Mouse (Mus musculus): ENCODE measurements around the gene Tcf7l1. TPM values are rescaled to one million over a fixed set of nuclear protein-coding genes. Genes with fewer than 3 reads are reported as not detected.

Gene Tcf7l1
- polyA plus RNA-seq, 1 experiment from 2014 or later: 24.2 TPM

GRCm38 (mm10) chr6:72808342-72808741 lies 19.3 kb upstream of the Tcf7l1 start:
- H3K36me3 ChIP-seq: no peaks in the 10 kb centered on the region
- no peaks in the 10 kb centered on the region for H3K27me3 ChIP-seq (ENCODE audit: low read depth, poor library complexity, severe bottlenecking)
- H3K9me3 ChIP-seq (replicated peaks): no peaks in the 10 kb centered on the region
- DNase-seq (ENCODE audit: low spot score): no peak
- H3K27ac ChIP-seq (replicated peaks): no peak overlapping the region
- H3K4me3 ChIP-seq: no peak overlapping the region
- no peaks in the 10 kb centered on the region for H3K4me1 ChIP-seq
- WGBS: 79% methylated on average over 3 of the region's 3 CpGs

- WGBS: 94% methylated on average over 6 of the region's 6 CpGs
- Histone ChIP-seq H3K27me3 (ENCODE audit: low read depth, poor library complexity, severe bottlenecking) (no peaks in the 10 kb centered on the region), H3K4me3 (no peak overlapping the region), H3K27ac (replicated peaks) (no peak overlapping the region), H3K36me3 (no peaks in the 10 kb centered on the region), H3K9me3 (replicated peaks) (no peaks in the 10 kb centered on the region), H3K4me1 (no peaks in the 10 kb centered on the region)
- no peak for DNase-seq (ENCODE audit: low spot score)
These were observed 14.6 kb upstream of the Tcf7l1 start for GRCm38 (mm10) chr6:72803669-72804068.

- no peak overlapping the region for H3K27ac ChIP-seq (replicated peaks)
- no peaks in the 10 kb centered on the region for H3K4me1 ChIP-seq
- no peaks in the 10 kb centered on the region for H3K9me3 ChIP-seq (replicated peaks)
- DNase-seq (ENCODE audit: low spot score): no peak
- H3K27me3 ChIP-seq (ENCODE audit: low read depth, poor library complexity, severe bottlenecking): no peaks in the 10 kb centered on the region
- 88% methylated on average over 6 of the region's 6 CpGs for WGBS
- H3K36me3 ChIP-seq: no peaks in the 10 kb centered on the region
- no peak overlapping the region for H3K4me3 ChIP-seq
These were observed 13.1 kb upstream of the Tcf7l1 start for GRCm38 (mm10) chr6:72802119-72802518.

GRCm38 (mm10) chr6:72800641-72801040 lies 11.6 kb upstream of the Tcf7l1 start:
- WGBS: 47% methylated on average over 2 of the region's 2 CpGs
- Histone ChIP-seq H3K9me3 (replicated peaks) (no peaks in the 10 kb centered on the region), H3K4me1 (no peaks in the 10 kb centered on the region), H3K27me3 (ENCODE audit: low read depth, poor library complexity, severe bottlenecking) (no peaks in the 10 kb centered on the region), H3K4me3 (no peak overlapping the region), H3K36me3 (no peaks in the 10 kb centered on the region), H3K27ac (replicated peaks) (no peak overlapping the region)
- DNase-seq (ENCODE audit: low spot score): no peak

- H3K27ac ChIP-seq (replicated peaks): no peak overlapping the region
- no peaks in the 10 kb centered on the region for H3K4me1 ChIP-seq
- no peaks in the 10 kb centered on the region for H3K36me3 ChIP-seq
- no peak overlapping the region for H3K4me3 ChIP-seq
- H3K9me3 ChIP-seq (replicated peaks): no peaks in the 10 kb centered on the region
- no peak for DNase-seq (ENCODE audit: low spot score)
- H3K27me3 ChIP-seq (ENCODE audit: low read depth, poor library complexity, severe bottlenecking): 0 out of 2 replicates have a peak, but pooled peaks cover 7% of the 10 kb centered on the region
These were observed 8.7 kb upstream of the Tcf7l1 start for GRCm38 (mm10) chr6:72797763-72798162.

- WGBS: 54% methylated on average over 16 of the region's 16 CpGs
- peaks cover 12% of the 10 kb centered on the region for H3K27me3 ChIP-seq (ENCODE audit: low read depth, poor library complexity, severe bottlenecking)
- H3K9me3 ChIP-seq (replicated peaks): no peaks in the 10 kb centered on the region
- no peak for DNase-seq (ENCODE audit: low spot score)
- H3K4me3 ChIP-seq: no peak overlapping the region
- no peaks in the 10 kb centered on the region for H3K36me3 ChIP-seq
- H3K27ac ChIP-seq (replicated peaks): no peak overlapping the region
- no peaks in the 10 kb centered on the region for H3K4me1 ChIP-seq
These were observed 6.4 kb upstream of the Tcf7l1 start for GRCm38 (mm10) chr6:72795444-72795843.

- H3K4me1 ChIP-seq: no peaks in the 10 kb centered on the region
- H3K36me3 ChIP-seq: no peaks in the 10 kb centered on the region
- H3K4me3 ChIP-seq: no peak overlapping the region
- no peak overlapping the region for H3K27ac ChIP-seq (replicated peaks)
- DNase-seq (ENCODE audit: low spot score): no peak
- H3K27me3 ChIP-seq (ENCODE audit: low read depth, poor library complexity, severe bottlenecking): peaks cover 17% of the 10 kb centered on the region
- 53% methylated on average over 7 of the region's 7 CpGs for WGBS
- H3K9me3 ChIP-seq (replicated peaks): no peaks in the 10 kb centered on the region
These were observed 5.8 kb upstream of the Tcf7l1 start for GRCm38 (mm10) chr6:72794870-72795269.

- 93% methylated on average over 8 of the region's 8 CpGs for WGBS
- Histone ChIP-seq H3K4me1 (peaks cover 14% of the 10 kb centered on the region), H3K4me3 (no peak overlapping the region), H3K27ac (replicated peaks) (no peak overlapping the region), H3K36me3 (no peaks in the 10 kb centered on the region), H3K9me3 (replicated peaks) (no peaks in the 10 kb centered on the region), H3K27me3 (ENCODE audit: low read depth, poor library complexity, severe bottlenecking) (peaks cover 17% of the 10 kb centered on the region)
- no peak for DNase-seq (ENCODE audit: low spot score)
These were observed 3.6 kb upstream of the Tcf7l1 start for GRCm38 (mm10) chr6:72792641-72793040.

- H3K4me1 ChIP-seq: peaks cover 30% of the 10 kb centered on the region
- peak overlapping the region; percentile 95 for H3K27ac ChIP-seq (replicated peaks)
These were observed 834 bp downstream of the Tcf7l1 start for GRCm38 (mm10) chr6:72787948-72788891.

GRCm38 (mm10) chr6:72787322-72787947 lies 1.6 kb downstream of the Tcf7l1 start:
- WGBS: 1% methylated on average over 19 of the region's 19 CpGs
- Histone ChIP-seq H3K27ac (replicated peaks) (peak overlapping the region; percentile 95), H3K9me3 (replicated peaks) (no peaks in the 10 kb centered on the region), H3K27me3 (ENCODE audit: low read depth, poor library complexity, severe bottlenecking) (peaks cover 22% of the 10 kb centered on the region), H3K4me1 (peaks cover 30% of the 10 kb centered on the region), H3K36me3 (peaks cover 40% of the 10 kb centered on the region), H3K4me3 (peak overlapping the region; percentile 92)
- DNase-seq (ENCODE audit: low spot score): peak; percentile 47

More at GRCm38 (mm10) chr6:72787948-72788891, 834 bp downstream of the Tcf7l1 start:
- no peaks in the 10 kb centered on the region for H3K9me3 ChIP-seq (replicated peaks)
- peak; percentile 80 for DNase-seq (ENCODE audit: low spot score)
- peak overlapping the region; percentile 92 for H3K4me3 ChIP-seq
- under 1% methylated on average over 69 of the region's 69 CpGs for WGBS
- peaks cover 32% of the 10 kb centered on the region for H3K36me3 ChIP-seq
- H3K27me3 ChIP-seq (ENCODE audit: low read depth, poor library complexity, severe bottlenecking): peaks cover 22% of the 10 kb centered on the region

GRCm38 (mm10) chr6:72783780-72784179 lies 5.3 kb downstream of the Tcf7l1 start:
- peaks cover 12% of the 10 kb centered on the region; the same call in 1 of the 2 replicates for H3K27me3 ChIP-seq (ENCODE audit: low read depth, poor library complexity, severe bottlenecking)
- 91% methylated on average over 4 of the region's 4 CpGs for WGBS
- peaks cover 76% of the 10 kb centered on the region for H3K36me3 ChIP-seq
- H3K4me1 ChIP-seq: peaks cover 27% of the 10 kb centered on the region
- DNase-seq (ENCODE audit: low spot score): no peak
- no peak overlapping the region for H3K4me3 ChIP-seq
- H3K9me3 ChIP-seq (replicated peaks): peaks cover 11% of the 10 kb centered on the region
- no peak overlapping the region for H3K27ac ChIP-seq (replicated peaks)

- peaks cover 11% of the 10 kb centered on the region for H3K9me3 ChIP-seq (replicated peaks)
- 91% methylated on average over 15 of the region's 15 CpGs for WGBS
- DNase-seq (ENCODE audit: low spot score): no peak
- no peak overlapping the region for H3K4me3 ChIP-seq
- H3K4me1 ChIP-seq: peaks cover 10% of the 10 kb centered on the region; the same call in 1 of the 2 replicates
- H3K36me3 ChIP-seq: peaks cover 81% of the 10 kb centered on the region
- no peaks in the 10 kb centered on the region for H3K27me3 ChIP-seq (ENCODE audit: low read depth, poor library complexity, severe bottlenecking)
- H3K27ac ChIP-seq (replicated peaks): no peak overlapping the region
These were observed 10.0 kb downstream of the Tcf7l1 start for GRCm38 (mm10) chr6:72778779-72779776.
